In genomic region chr7:67648376-67648775, GRCm38 (mm10) we compare ENCODE assay signal across 9 mouse cellular contexts. TPM values are rescaled to one million over a fixed set of nuclear protein-coding genes. Genes with fewer than 3 reads are reported as not detected.
DNase-seq lines count a peak whose midpoint lies in the region; ATAC-seq and TF ChIP-seq lines count a peak whose summit lies in the region.
"Had no signal": no experiment of that assay in that cellular context is flagged by ENCODE, and none has a peak within 500 bp of the region (broad histone marks: within the 10 kb centered on the region; RNA-seq: fewer than 3 reads in every experiment).

No protein-coding gene starts in this region.

- WGBS in heart, embryonic 12.5 days: 72% methylated on average over 4 of the region's 4 CpGs
- 72% methylated on average over 4 of the region's 4 CpGs for WGBS in forebrain, embryonic 14.5 days
- WGBS in limb, embryonic 15.5 days: 51% methylated on average over 4 of the region's 4 CpGs

- peak overlapping the region; percentile 30; the same call in 1 of the 2 replicates for H3K9ac ChIP-seq in heart, embryonic 12.5 days
- H3K9ac ChIP-seq in ES-Bruce4 (ENCODE audit: low read depth, poor library complexity, severe bottlenecking): peak overlapping the region; percentile 96; the same call in 1 of the 2 replicates
- H3K9ac ChIP-seq in forebrain, embryonic 14.5 days (ENCODE audit: low read length): no peak overlapping the region; the same call in 1 of the 2 replicates
- H3K9ac ChIP-seq in limb, embryonic 15.5 days: no peak overlapping the region

- H3K9me3 ChIP-seq in heart, embryonic 12.5 days (replicated peaks): no peaks in the 10 kb centered on the region
- H3K9me3 ChIP-seq in ES-Bruce4 (replicated peaks; ENCODE audit: control insufficient read depth, insufficient read depth, low read length, poor library complexity, severe bottlenecking): no peaks in the 10 kb centered on the region
- no peaks in the 10 kb centered on the region for H3K9me3 ChIP-seq in forebrain, embryonic 14.5 days (replicated peaks; ENCODE audit: control insufficient read depth, low read length)
- no peaks in the 10 kb centered on the region for H3K9me3 ChIP-seq in limb, embryonic 15.5 days

- H3K4me1 ChIP-seq in heart, embryonic 12.5 days (replicated peaks): peaks cover 28% of the 10 kb centered on the region
- H3K4me1 ChIP-seq in ES-Bruce4 (ENCODE audit: control insufficient read depth, insufficient read depth, low read length): peaks cover 2% of the 10 kb centered on the region
- peaks cover 13% of the 10 kb centered on the region; the same call in 1 of the 2 replicates for H3K4me1 ChIP-seq in forebrain, embryonic 14.5 days (ENCODE audit: control insufficient read depth, insufficient read depth, low read length)
- H3K4me1 ChIP-seq in limb, embryonic 15.5 days: peaks cover 29% of the 10 kb centered on the region

- no peak for DNase-seq in heart, postnatal 14 days
- DNase-seq in forebrain, embryonic 14.5 days (ENCODE audit: low spot score): no peak
- no peak for DNase-seq in left cerebral cortex, postnatal 36 days (ENCODE audit: low spot score in 2 of 2)
- no peak for DNase-seq in cerebellum, postnatal 10 days
- DNase-seq in gastrocnemius, postnatal 14 days: no peak
- DNase-seq: left cerebral cortex, postnatal 4 days had no signal

- peak overlapping the region; percentile 35 for H3K4me3 ChIP-seq in heart, embryonic 12.5 days
- peak overlapping the region; percentile 35; the same call in 1 of the 2 replicates for H3K4me3 ChIP-seq in ES-Bruce4 (ENCODE audit: low read depth, low read length)
- peak overlapping the region; percentile 34; the same call in 1 of the 2 replicates for H3K4me3 ChIP-seq in forebrain, embryonic 14.5 days (ENCODE audit: low read depth, low read length)
- peak overlapping the region; percentile 56 for H3K4me3 ChIP-seq in limb, embryonic 15.5 days

- TF ChIP-seq EP300 in ES-Bruce4 (IDR thresholded peaks at IDR 0.05; ENCODE audit: insufficient read depth, low read depth, low read length): no peak

- intact Hi-C loops in heart, postnatal 14 days (cut with DNase I): no loop called here
- intact Hi-C loops in left cerebral cortex, postnatal 36 days (cut with DNase I): no loop called here
- intact Hi-C loops in gastrocnemius, postnatal 14 days (cut with DNase I; ENCODE audit: low total_unique reads): no loop called here

- H3K27ac ChIP-seq in heart, embryonic 12.5 days (ENCODE audit: poor library complexity, severe bottlenecking): no peak overlapping the region
- no peak overlapping the region for H3K27ac ChIP-seq in ES-Bruce4 (ENCODE audit: insufficient read depth, low read length)
- no peak overlapping the region for H3K27ac ChIP-seq in forebrain, embryonic 14.5 days (ENCODE audit: low read depth, low read length)
- H3K27ac ChIP-seq in limb, embryonic 15.5 days: no peak overlapping the region

- H3K4me2 ChIP-seq in heart, embryonic 12.5 days: peak overlapping the region; percentile 65
- H3K4me2 ChIP-seq in forebrain, embryonic 14.5 days (ENCODE audit: low read length): peak overlapping the region; percentile 44
- peak overlapping the region; percentile 47 for H3K4me2 ChIP-seq in limb, embryonic 15.5 days

- no peak for TF ChIP-seq CTCF in ES-Bruce4 (IDR thresholded peaks at IDR 0.05; ENCODE audit: low read depth, low read length)

- H3K36me3 ChIP-seq in heart, embryonic 12.5 days: no peaks in the 10 kb centered on the region
- no peaks in the 10 kb centered on the region for H3K36me3 ChIP-seq in ES-Bruce4 (ENCODE audit: control insufficient read depth, insufficient read depth, low read length, poor library complexity, severe bottlenecking)
- H3K36me3 ChIP-seq in forebrain, embryonic 14.5 days (ENCODE audit: control insufficient read depth, insufficient read depth, low read length): no peaks in the 10 kb centered on the region
- H3K36me3 ChIP-seq in limb, embryonic 15.5 days: no peaks in the 10 kb centered on the region

- H3K27me3 ChIP-seq in heart, embryonic 12.5 days (replicated peaks): no peaks in the 10 kb centered on the region
- no peaks in the 10 kb centered on the region for H3K27me3 ChIP-seq in ES-Bruce4 (ENCODE audit: control insufficient read depth, insufficient read depth, low read length, poor library complexity, severe bottlenecking)
- no peaks in the 10 kb centered on the region for H3K27me3 ChIP-seq in forebrain, embryonic 14.5 days (replicated peaks; ENCODE audit: control insufficient read depth, insufficient read depth, low read length)
- no peaks in the 10 kb centered on the region for H3K27me3 ChIP-seq in limb, embryonic 15.5 days

- no peak for ATAC-seq in heart, embryonic 12.5 days (ENCODE audit: insufficient number of reproducible peaks, low FRiP score)
- ATAC-seq in forebrain, embryonic 14.5 days: no peak
- ATAC-seq in limb, embryonic 15.5 days (ENCODE audit: insufficient number of reproducible peaks, low FRiP score, low TSS enrichment, low read depth): no peak

- TF ChIP-seq POLR2A in ES-Bruce4 (IDR thresholded peaks at IDR 0.05; ENCODE audit: insufficient read depth, low read length): no peak

RNA-seq across cellular contexts. Expression of gene Ttc23, which starts 1.2 kb away (rescaled TPM):
- 19.2 and 20.6 TPM in 2 replicates for polyA plus RNA-seq in heart, embryonic 12.5 days (2016; fragmentation: Nextera tagmentation; extraction: Ambion mirVana)
- 10 to 100 TPM; 21.9 to 22.0 TPM for total RNA-seq in heart, postnatal 14 days (2021)
- 31.7 and 42.0 TPM in 2 replicates for polyA plus RNA-seq in ES-Bruce4 (2011; ENCODE audit: insufficient read depth, insufficient read length, low read depth, missing spikeins)
- 14.5 and 14.7 TPM in 2 replicates for polyA plus RNA-seq in forebrain, embryonic 14.5 days (2014; fragmentation: Nextera tagmentation; extraction: Ambion mirVana)
- polyA plus RNA-seq in limb, embryonic 15.5 days (2015; fragmentation: Nextera tagmentation; extraction: Ambion mirVana): 32.5 and 34.1 TPM in 2 replicates
- 1 to 10 TPM; 5.8 to 7.0 TPM for total RNA-seq in left cerebral cortex, postnatal 36 days (2021)
- 10 to 100 TPM; 19.9 to 22.0 TPM for total RNA-seq in gastrocnemius, postnatal 14 days (2021)

RNA-seq across cellular contexts. Expression of gene Lrrc28, which starts 3.3 kb away (rescaled TPM):
- polyA plus RNA-seq in heart, embryonic 12.5 days (2016; fragmentation: Nextera tagmentation; extraction: Ambion mirVana): 10.3 and 14.9 TPM in 2 replicates
- total RNA-seq in heart, postnatal 14 days (2021): 10 to 100 TPM; 15.5 TPM
- 28.4 and 34.5 TPM in 2 replicates for polyA plus RNA-seq in ES-Bruce4 (2011; ENCODE audit: insufficient read depth, insufficient read length, low read depth, missing spikeins)
- 40.2 and 40.5 TPM in 2 replicates for polyA plus RNA-seq in forebrain, embryonic 14.5 days (2014; fragmentation: Nextera tagmentation; extraction: Ambion mirVana)
- 24.1 and 24.5 TPM in 2 replicates for polyA plus RNA-seq in limb, embryonic 15.5 days (2015; fragmentation: Nextera tagmentation; extraction: Ambion mirVana)
- 10 to 100 TPM; 30.5 to 36.8 TPM for total RNA-seq in left cerebral cortex, postnatal 36 days (2021)
- 10 to 100 TPM; 13.4 to 16.3 TPM for total RNA-seq in gastrocnemius, postnatal 14 days (2021)

Comparison
In these comparisons a context has a peak if more than half of its experiments do, and no peak if none do; other contexts are left out.
1. H3K9ac ChIP-seq: peak in heart, embryonic 12.5 days (single experiment) and ES-Bruce4 (single experiment); none in forebrain, embryonic 14.5 days (single experiment) and limb, embryonic 15.5 days (single experiment).
2. Peak in every context shown above with its lines, with median percentiles within 50 percentile points of each other: H3K4me2 ChIP-seq and H3K4me3 ChIP-seq.